Mouse (Mus musculus): Measurements from ENCODE around the gene Tmem135. TPM values are rescaled to one million over a fixed set of nuclear protein-coding genes. Genes with fewer than 3 reads are reported as not detected.

The Tmem135 gene
- polyA plus RNA-seq, 1 experiment from 2014 or later, result 37.3 TPM

Small RNAs within 50 kb of the gene (microRNA-seq; reads per million reads assigned to microRNA genes)
- gene Gm22171 (not detected), gene Gm24659 (not detected)

Other genes with a start within 250 kb of the Tmem135 start
- gene Fzd4, start 133 bp upstream of the Tmem135 start, polyA plus RNA-seq (2015; fragmentation: Nextera tagmentation; extraction: Ambion mirVana), result 12.8 and 13.9 TPM in 2 replicates
- 65.8 and 73.6 TPM in 2 replicates for gene Prss23, start 123.0 kb upstream of the Tmem135 start, polyA plus RNA-seq (2015; fragmentation: Nextera tagmentation; extraction: Ambion mirVana)
- gene Me3, start 228.2 kb upstream of the Tmem135 start, polyA plus RNA-seq (2015; fragmentation: Nextera tagmentation; extraction: Ambion mirVana), result 2.5 and 4.2 TPM in 2 replicates

Data from stomach, embryonic 15.5 days (tissue).